Mouse (Mus musculus) small intestine, adult 2 months (tissue): Measurements from ENCODE around the gene Ddx56. TPM values are rescaled to one million over a fixed set of nuclear protein-coding genes. Genes with fewer than 3 reads are reported as not detected.

Experiments used
- H3K27ac ChIP-seq: fragments of 200-500 bp; 2 replicates; pipeline ENCODE4 v1.5.1; 2012; ENCODE audit warnings: low read depth, low read length, control low read depth, inconsistent platforms; ENCODE audit not compliant: insufficient read depth
- H3K27me3 ChIP-seq: fragments of 200-500 bp; 2 replicates; pipeline ENCODE4 v1.6.1; 2012; ENCODE audit warnings: mild to moderate bottlenecking, moderate library complexity, low read length, inconsistent platforms; ENCODE audit not compliant: control insufficient read depth, insufficient read depth
- H3K36me3 ChIP-seq: fragments of 200-500 bp; 2 replicates; pipeline ENCODE4 v1.6.1; 2012; ENCODE audit warnings: mild to moderate bottlenecking, low read length, control low read depth, inconsistent platforms; ENCODE audit not compliant: control insufficient read depth, insufficient read depth
- H3K4me1 ChIP-seq: fragments of 200-500 bp; 2 replicates; pipeline ENCODE4 v1.6.1; 2012; ENCODE audit warnings: low read length, inconsistent platforms, mixed read lengths; ENCODE audit not compliant: control insufficient read depth, insufficient read depth, insufficient read length
- H3K4me3 ChIP-seq: fragments of 200-500 bp; 2 replicates; pipeline ENCODE4 v1.5.1; 2012; ENCODE audit warnings: low read depth, mild to moderate bottlenecking, control low read depth, inconsistent platforms, low read length, moderate library complexity
- CTCF ChIP-seq: fragments of 200-500 bp; IDR thresholded peaks from 2 replicates; pipeline ENCODE4 v1.5.1; 2012; ENCODE audit warnings: low read depth, mild to moderate bottlenecking, control low read depth, inconsistent platforms, low read length, moderate library complexity, mixed read lengths; ENCODE audit not compliant: insufficient replicate concordance, insufficient read length; ENCODE audit errors: extremely low read depth
- POLR2A ChIP-seq: fragments of 200-500 bp; IDR thresholded peaks from 2 replicates; pipeline ENCODE4 v1.6.1; 2012; ENCODE audit warnings: low read depth, mild to moderate bottlenecking, control low read depth, inconsistent platforms, low read length, moderate library complexity
- WGBS: fragments of 180-500 bp; shearing (Covaris S2); methylation state at CpG from one replicate; pipeline ENCODE4 v1.1.7; 2018; 5-methylcytosine and 5-hydroxymethylcytosine counted together
- polyA plus RNA-seq: library from polyadenylated mRNA; depleted of rRNA; stranded (reverse); fragments of >200 nt; gene quantifications from 2 replicates; pipeline ENCODE4 v1.2.3, GENCODE M21; 2012

Gene Ddx56
- polyA plus RNA-seq, 1 experiment, result 12.4 TPM

DNA sequence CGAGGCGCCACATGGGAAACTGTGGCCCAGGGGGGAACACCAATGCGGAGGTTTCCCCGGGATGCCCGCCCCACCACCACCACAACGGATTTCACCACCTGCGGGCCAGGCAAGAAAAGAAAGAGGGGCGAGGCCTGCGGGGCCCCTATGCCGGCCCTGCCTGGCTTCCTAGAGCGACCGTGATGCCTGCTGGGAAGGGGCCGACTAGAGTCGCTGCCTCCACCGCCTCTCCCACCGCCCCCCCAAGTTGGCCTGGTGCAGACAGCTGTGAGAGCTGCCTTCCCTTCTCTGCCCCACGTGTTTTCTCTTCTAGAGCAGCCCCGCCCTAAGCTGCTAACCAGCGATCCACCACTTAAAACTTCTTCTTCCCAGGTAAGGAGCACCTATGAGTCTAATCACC, 22.9 kb downstream of the Ddx56 start:
- no peaks in the 10 kb centered on the region for H3K36me3 ChIP-seq
- no peak overlapping the region for H3K27ac ChIP-seq
- no peaks in the 10 kb centered on the region for H3K27me3 ChIP-seq
- TF ChIP-seq CTCF (no peak), POLR2A (no peak)
- H3K4me1 ChIP-seq, result peaks cover 11% of the 10 kb centered on the region
- WGBS, result 64% methylated on average over 19 of the region's 19 CpGs
- no peak overlapping the region for H3K4me3 ChIP-seq

DNA sequence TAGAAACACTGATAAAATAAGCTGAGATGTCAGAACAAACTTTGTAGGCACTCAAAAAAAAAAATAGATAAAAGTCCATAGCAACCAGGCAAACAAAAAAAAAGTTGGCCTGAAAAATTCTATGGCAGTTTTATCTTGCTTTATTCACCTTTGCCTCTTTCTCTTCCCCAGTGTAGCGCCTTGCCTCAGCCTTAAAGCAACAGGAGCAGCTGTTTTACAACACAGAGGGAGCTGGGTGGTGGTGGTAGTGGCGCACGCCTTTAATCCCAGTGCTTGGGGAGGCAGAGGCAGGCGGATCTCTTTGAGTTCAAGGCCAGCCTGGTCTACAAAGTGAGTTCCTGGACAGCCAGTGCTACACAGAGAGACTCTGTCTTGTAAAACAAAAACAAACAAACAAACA, 34.5 kb downstream of the Ddx56 start:
- WGBS, result 36% methylated on average over 4 of the region's 4 CpGs
- TF ChIP-seq POLR2A (no peak), CTCF (no peak)

DNA sequence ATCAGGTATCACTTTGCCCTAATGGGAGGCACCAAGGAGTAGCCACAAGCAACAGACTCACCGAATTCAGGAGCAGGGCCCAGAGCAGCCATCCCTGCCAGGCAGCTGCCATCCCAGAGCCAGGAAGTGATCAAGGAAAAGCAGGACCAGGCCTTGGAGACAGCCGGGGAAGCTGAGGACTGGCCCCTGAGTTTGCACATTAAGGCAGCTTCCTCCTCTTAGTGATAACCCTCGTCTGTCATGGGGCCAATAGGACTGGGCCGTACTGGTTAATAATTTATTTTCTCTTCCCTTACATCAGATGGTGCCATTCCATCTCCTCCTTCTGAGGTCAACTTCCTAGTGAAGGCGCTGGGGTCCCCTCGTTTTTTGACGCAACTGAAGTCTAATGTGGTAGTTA, 37.6 kb downstream of the Ddx56 start, which contains the start of gene Npc1l1:
Gene Npc1l1 (minus strand): TSS at position 132 of the 400 bp plus-strand sequence.
- no peak for TF ChIP-seq CTCF
- TF ChIP-seq POLR2A, result peak; percentile 94
- Histone ChIP-seq H3K27ac (peak within 1 kb of the TSS; percentile 99), H3K36me3 (peaks cover 43% of the 10 kb centered on the region), H3K27me3 (no peaks in the 10 kb centered on the region), H3K4me1 (peaks cover 14% of the 10 kb centered on the region; the same call in 1 of the 2 replicates), H3K4me3 (peak within 1 kb of the TSS; percentile 78)
- WGBS, result 28% methylated on average over 7 of the region's 7 CpGs

More for the DNA sequence above, 34.5 kb downstream of the Ddx56 start:
- H3K36me3 ChIP-seq, result peaks cover 14% of the 10 kb centered on the region
- no peaks in the 10 kb centered on the region for H3K27me3 ChIP-seq
- peaks cover 14% of the 10 kb centered on the region; the same call in 1 of the 2 replicates for H3K4me1 ChIP-seq
- peak overlapping the region; percentile 72 for H3K27ac ChIP-seq
- no peak overlapping the region for H3K4me3 ChIP-seq

DNA sequence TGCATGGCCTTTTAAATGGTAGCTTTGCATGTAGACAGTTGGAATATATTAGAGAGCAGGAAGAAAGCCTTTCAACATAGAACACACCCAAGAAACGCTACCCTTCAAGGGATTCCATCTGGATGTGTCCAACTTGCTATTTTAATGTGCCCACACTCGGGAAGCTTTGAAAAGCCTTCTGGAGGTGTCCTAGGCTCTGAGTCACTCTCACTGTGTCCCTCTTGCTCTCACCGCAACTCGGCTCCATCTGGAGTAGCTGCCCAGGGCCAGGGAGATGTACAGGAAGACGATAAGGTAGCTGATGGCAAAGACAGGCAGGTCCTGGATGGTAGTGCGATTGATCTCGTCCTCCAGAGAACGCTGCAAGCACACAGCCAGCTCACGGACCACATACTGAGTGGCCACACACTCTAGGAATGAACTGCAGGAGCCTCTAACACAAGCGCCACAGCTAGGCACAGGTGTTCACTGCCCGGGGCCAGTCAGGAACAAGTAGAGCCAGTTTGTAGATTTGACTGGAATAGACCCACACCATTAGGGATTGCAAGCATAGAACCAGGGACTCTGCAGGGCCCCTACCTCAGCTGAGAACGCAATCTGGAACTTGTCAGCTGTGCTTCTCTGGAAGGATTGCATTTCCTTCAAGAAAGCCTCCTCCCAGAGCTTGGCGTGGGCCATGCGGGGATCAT, 42.9 kb downstream of the Ddx56 start:
- Histone ChIP-seq H3K27me3 (no peaks in the 10 kb centered on the region), H3K36me3 (peaks cover 76% of the 10 kb centered on the region), H3K27ac (no peak overlapping the region), H3K4me3 (peak overlapping the region; percentile 56), H3K4me1 (peaks cover 11% of the 10 kb centered on the region)
- TF ChIP-seq POLR2A, result no peak
- TF ChIP-seq CTCF, result no peak
- 87% methylated on average over 14 of the region's 14 CpGs for WGBS

DNA sequence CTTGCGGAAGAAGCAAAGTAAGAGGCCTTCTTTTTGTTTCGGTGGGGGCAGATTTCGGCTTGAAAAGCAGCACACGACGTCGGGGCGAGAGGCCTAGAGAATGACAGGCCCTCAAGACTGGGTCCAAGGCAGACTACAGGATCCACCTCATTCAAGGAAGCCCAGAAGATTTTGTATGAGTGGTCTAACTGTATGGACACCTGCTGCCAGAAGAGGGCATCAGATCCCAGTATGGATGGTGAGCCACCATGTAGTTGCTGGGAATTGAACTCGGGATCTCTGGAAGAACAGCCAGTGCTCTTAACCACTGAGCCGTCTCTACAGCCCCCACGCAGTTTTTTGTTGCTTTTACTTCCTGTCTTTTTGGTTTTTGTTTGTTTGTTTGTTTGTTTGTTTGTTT, 45.4 kb downstream of the Ddx56 start:
- WGBS, result 93% methylated on average over 10 of the region's 10 CpGs

DNA sequence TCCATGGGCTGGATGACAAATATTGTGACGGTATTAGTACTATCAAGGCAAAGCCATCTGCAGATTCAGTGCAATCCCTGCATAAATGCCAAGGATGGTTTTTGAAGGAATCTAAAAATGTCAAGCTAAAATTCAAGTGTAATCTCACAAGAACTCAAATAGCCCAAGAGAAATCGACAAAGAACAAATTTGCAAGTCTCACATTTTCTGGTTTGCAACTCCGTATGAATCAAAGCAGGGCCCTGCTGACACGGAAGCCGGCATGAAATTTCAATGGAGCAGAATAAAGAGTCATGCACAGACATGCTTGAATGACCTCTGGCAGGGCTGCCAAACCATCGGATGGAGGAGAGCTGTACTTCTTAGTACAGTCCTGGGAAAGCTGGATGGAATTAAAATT, 47.6 kb downstream of the Ddx56 start:
- no peak overlapping the region for H3K27ac ChIP-seq
- no peak overlapping the region for H3K4me3 ChIP-seq
- WGBS, result 94% methylated on average over 6 of the region's 6 CpGs
- no peaks in the 10 kb centered on the region for H3K27me3 ChIP-seq
- TF ChIP-seq CTCF (no peak), POLR2A (no peak)
- H3K36me3 ChIP-seq, result peaks cover 80% of the 10 kb centered on the region
- peaks cover 8% of the 10 kb centered on the region for H3K4me1 ChIP-seq

More for the DNA sequence above, 45.4 kb downstream of the Ddx56 start:
- H3K4me1 ChIP-seq, result peaks cover 8% of the 10 kb centered on the region
- H3K27me3 ChIP-seq, result no peaks in the 10 kb centered on the region
- no peak overlapping the region; the same call in 1 of the 2 replicates for H3K4me3 ChIP-seq
- TF ChIP-seq CTCF (peak; percentile 17; the same call in 1 of the 2 replicates), POLR2A (no peak)
- H3K27ac ChIP-seq, result no peak overlapping the region
- peaks cover 82% of the 10 kb centered on the region for H3K36me3 ChIP-seq

DNA sequence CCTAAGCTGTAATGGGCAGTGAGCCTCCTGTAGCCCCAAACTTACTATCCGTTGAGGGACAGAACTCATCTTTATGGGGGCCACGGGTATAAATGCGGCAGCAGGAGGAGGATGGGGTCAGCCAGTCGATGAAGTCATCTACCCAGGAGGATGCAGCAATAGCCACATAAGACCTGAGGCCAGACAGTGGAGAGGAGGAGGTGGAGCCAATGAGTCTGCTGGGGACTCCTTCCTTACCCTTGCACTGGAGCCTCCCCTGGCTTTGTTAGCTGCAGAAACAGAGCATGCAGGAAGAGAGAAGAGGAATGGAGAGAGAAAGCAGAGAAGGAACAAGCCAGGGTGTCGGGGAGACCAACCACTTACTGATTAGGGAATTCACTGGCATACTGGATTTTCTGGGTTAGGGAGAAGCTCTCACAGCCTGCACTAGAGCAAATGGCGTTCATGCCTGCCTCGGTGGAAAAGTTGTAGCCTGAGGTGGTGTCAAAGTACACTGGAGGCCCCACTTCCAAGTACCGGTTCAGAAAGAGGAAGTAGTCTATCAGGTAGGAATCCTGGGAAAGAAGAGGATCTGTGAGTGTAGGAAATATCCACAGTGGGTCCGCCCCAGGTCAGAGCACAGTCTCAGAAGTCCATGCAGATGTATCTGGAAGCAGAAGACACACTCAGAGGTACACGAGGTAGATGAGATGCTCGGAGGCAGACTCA, 49.2 kb downstream of the Ddx56 start:
- Histone ChIP-seq H3K27ac (no peak overlapping the region), H3K4me3 (no peak overlapping the region), H3K36me3 (peaks cover 81% of the 10 kb centered on the region), H3K4me1 (peaks cover 8% of the 10 kb centered on the region), H3K27me3 (no peaks in the 10 kb centered on the region)
- WGBS, result 61% methylated on average over 11 of the region's 11 CpGs
- TF ChIP-seq POLR2A, result no peak
- no peak for TF ChIP-seq CTCF
